Mouse (Mus musculus) hindlimb bud, embryonic 11.5 days (tissue): Measurements from ENCODE around the gene Rag2.

Experiments
- DNase-seq: peaks from one replicate; pipeline ENCODE4 v3.0.0-alpha.2; 2012; ENCODE audit warnings: low read depth, low spot score; ENCODE audit errors: extremely low spot score

The Rag2 gene

GRCm38 (mm10) chr2:101623042-101623441 is 1.5 kb upstream of the Rag2 start:
- DNase-seq, result no peak

GRCm38 (mm10) chr2:101624011-101624410 is 507 bp upstream of the Rag2 start:
- no peak for DNase-seq

DNA sequence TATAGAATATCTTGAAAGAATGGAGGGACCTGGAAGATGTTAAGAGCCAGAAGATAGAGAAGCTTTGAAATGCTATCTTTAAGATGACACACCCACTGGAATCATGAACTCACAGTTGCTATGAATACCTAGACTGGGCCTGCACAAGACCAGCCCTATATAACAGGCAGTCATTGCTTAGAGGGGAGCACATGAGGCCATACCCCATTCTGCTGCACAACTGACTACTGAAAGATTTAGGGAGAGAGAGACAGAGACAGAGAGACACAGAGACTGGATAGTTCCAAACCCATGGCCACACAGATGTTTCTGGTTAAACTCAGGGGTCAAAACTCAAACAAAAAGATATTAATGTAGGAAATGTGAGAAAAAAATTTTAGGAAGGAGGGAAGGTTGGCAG is 2.7 kb downstream of the Rag2 start:
- DNase-seq, result no peak

GRCm38 (mm10) chr2:101628297-101629236 is 4.0 kb downstream of the Rag2 start:
- DNase-seq, result peak; percentile 99

DNA sequence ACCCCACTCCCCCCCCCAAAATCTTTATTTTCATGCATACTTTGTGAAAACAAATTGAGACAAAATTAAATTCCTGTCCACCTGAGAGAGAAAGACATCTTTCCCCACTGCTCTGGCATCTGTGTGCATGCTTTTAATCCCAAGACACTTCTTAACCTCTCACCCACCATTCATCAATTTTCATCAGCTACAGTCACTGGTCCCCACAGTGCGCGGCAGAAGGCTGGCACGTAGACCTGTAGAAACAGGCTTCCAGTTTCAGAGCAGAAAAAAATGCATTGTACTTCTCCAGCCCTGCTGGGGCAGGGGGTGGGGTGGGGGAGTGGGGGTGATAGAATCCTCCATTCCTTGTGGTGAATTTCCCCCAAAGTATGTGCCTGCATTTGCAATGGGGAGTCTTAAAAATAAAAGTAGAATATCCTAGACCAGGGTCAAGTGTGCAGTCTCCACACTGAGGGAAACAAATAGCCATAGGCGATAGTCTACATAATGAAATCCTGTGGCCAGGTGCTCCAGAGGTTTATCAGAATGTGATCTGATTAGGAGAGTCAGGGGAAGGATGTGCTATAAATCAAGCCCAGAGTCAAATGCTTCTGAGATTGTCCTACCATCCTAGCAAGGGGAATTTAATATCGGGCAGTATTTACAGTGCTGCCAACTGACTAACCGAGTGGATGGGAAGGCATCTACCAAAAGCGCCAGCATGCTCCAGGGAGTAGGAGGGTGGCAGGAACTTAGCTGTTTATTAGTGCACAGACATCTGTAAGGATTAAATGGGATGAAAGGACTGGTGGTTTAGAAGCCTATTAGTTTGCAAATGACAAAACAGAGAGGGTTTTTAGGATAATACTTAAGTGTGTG is 14.7 kb downstream of the Rag2 start:
- DNase-seq, result no peak

- DNase-seq, result no peak
Observed at GRCm38 (mm10) chr2:101639840-101640350, 15.4 kb downstream of the Rag2 start.

GRCm38 (mm10) chr2:101645841-101646240 is 21.3 kb downstream of the Rag2 start:
- no peak for DNase-seq

DNA sequence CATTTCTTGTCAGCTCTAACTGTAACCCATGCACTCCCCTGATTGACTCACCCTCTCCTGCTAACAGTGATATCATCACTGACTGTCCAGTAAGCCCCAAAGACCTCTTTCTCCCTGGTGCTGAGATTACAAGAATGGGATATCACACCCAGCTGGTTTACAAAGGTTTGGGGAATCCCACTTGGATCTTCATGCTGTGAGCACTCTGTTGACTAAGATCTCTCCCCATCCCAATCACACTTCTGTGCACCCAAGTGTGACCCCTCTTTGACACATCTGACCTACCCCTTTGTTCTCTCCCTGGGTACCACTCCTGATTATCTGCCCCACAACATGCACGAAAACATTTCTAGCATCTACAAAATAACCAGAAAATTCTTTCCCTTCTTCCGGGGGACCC is 23.8 kb downstream of the Rag2 start:
- DNase-seq, result no peak

DNA sequence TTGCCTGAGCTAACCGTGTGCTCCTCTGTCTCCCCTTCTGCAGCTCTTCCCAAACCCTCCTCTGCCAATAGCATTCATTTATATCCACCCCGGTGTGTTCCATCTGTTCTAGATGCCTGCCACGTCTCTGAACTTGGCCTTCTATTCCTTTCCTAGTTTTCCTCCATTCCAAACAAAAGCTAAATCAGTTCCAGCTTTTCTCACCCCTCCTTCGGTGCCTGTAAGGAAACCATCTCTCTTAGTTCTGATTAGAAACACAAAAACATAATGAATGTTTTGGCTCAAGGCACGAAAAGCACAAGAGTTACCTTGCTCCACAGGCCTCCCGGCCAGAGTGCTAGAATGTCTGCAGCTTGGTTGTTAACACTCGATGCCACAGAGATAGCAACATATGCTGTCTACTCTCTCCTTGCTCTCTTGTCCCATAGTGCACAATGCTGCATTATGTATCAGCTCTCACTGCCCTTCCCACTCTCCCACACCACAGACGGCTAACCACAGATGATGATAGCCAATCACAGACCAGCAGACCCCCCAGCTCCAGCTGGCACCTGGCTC is 24.7 kb downstream of the Rag2 start, which contains the start of the genes Rag1 and B230118H07Rik:
TSS of gene Rag1 (minus strand) at position 388 of the 558 bp plus-strand sequence.
TSS of gene B230118H07Rik (minus strand) at position 419 of the 558 bp plus-strand sequence.
- DNase-seq, result no peak

DNA sequence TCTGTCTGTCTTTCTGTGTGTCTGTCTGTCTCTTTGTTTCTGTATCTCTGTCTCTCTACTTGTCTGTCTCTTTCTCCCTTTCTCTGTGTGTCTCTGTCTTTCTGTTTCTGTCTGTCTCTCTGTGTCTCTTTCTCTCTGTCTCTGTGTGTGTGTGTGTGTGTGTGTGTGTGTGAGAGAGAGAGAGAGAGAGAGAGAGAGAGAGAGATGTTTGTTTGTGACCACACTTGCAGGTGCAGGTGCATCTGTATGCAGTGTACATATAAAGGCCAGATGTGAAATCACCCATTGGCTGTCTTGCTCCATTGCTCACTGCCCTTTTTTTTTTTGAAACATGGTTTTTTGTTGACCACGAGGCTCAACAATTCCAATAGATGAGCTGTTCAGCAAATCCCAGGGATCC is 25.9 kb downstream of the Rag2 start:
- DNase-seq, result no peak

DNA sequence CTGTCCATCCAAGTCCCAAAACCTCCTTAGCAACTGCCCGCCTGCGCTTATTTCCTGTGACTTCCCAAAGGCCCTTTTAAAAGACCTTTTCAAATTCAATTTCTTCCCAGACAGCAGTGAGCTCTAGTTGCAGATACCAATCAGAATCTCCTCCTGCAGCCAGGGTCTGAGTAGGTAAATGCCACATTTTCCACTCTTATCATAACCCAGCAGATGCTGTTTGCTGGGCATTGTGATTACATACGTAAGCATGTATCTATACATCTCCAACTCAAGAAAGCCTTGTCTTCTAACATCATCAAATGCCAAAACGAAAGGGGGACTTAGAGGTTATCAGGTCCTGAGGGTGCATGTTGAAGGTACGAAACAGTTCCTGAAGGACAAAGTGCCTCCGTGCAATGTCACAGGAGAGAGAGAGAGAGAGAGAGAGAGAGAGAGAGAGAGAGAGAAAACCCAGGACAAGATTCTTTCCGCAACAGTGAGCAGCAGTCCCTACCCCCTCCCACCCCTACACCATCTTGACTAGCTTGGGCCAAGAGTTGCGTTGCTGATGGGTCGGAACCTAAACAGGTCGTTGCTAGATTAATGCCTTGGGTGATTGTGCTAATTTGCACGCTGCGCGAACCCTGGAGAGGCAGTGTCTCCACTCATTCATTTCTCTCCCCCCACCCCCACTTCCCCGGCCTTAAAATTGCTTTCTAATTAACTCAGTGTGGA is 27.8 kb downstream of the Rag2 start:
- no peak for DNase-seq

DNA sequence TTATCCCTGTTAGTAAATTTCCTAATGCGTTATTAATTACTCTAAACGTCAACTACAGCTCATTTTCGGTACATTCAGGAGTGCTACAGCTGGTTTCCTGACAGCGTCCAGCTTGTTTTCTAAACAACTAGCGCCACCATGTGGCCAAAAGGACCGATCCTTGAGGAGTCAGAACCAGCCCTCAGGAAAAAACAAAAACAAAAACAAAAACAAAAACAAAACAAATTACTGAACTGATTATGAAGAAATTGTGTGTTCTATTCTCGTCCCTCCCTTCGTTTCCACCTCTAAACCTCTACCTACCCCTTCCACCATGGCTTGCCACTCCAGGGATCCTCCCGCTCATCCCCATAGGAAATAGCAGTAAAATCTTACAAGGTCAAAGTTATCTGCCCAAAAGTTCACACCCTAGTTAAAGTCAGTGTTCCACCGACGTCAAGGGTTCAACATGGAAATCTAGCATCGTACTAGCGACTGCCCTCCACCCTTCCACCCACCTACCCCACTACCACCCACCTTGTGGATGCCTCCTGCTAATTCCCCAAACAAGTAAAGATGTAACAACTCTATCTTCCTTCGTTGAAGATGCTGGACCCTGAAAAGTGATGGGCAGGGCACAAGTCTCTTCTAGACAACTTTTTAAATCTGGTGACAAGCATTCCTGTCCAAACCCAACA is 28.5 kb downstream of the Rag2 start:
- DNase-seq, result peak; percentile 67

- DNase-seq, result no peak
Observed at GRCm38 (mm10) chr2:101660536-101660935, 36.0 kb downstream of the Rag2 start.

GRCm38 (mm10) chr2:101665058-101665702 is 40.7 kb downstream of the Rag2 start:
- DNase-seq, result peak; percentile 62

DNA sequence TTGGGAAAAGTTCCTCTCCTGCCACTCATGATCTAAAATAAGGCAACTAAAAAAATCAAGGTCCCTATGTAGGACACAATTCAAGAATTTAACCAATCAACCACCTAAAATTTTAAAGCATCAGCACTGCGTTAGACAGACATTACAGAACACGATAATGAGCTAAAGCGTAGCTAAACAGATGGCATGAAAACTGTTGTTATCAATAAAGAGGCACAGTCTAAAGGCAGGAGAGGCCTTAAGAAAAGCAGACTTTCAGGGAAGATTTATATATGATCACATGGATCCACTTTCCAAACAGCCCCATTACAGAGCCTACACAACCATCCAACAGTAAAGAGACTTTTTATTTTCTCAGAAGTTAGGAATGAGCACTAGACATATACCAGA is 41.2 kb downstream of the Rag2 start:
- no peak for DNase-seq

GRCm38 (mm10) chr2:101668751-101669150 is 44.2 kb downstream of the Rag2 start:
- no peak for DNase-seq

- no peak for DNase-seq
Observed at GRCm38 (mm10) chr2:101673547-101673946, 49.0 kb downstream of the Rag2 start.

GRCm38 (mm10) chr2:101678236-101679021 is 53.9 kb downstream of the Rag2 start, which contains the start of gene Traf6:
Traf6 (plus strand) TSS chr2:101678429.
- no peak for DNase-seq
